Mouse (Mus musculus) liver, adult 2 months (tissue): ENCODE results near the gene Stambpl1.

Experiments
- CTCF ChIP-seq: fragments of 200-500 bp; IDR thresholded peaks from 2 replicates; pipeline ENCODE4 v1.5.1; 2011; ENCODE audit warnings: low read depth, low read length, control low read depth
- POLR2A ChIP-seq: fragments of 200-500 bp; IDR thresholded peaks from 2 replicates; pipeline ENCODE4 v1.6.1; 2011; ENCODE audit warnings: low read length, control low read depth; ENCODE audit not compliant: insufficient read depth; ENCODE audit errors: extremely low read depth

GRCm38 (mm10) chr19:34254101-34254879 lies 62.3 kb downstream of the Stambpl1 start:
- TF ChIP-seq POLR2A (no peak), CTCF (no peak)
